Mouse (Mus musculus) yolk sac, embryonic 10.5 days (tissue): Measurements from ENCODE around the gene Vopp1.

Experiments used
- DNase-seq: peaks from one replicate; pipeline ENCODE4 v3.0.0-alpha.2; 2017; ENCODE audit warnings: low spot score

Gene Vopp1

DNA sequence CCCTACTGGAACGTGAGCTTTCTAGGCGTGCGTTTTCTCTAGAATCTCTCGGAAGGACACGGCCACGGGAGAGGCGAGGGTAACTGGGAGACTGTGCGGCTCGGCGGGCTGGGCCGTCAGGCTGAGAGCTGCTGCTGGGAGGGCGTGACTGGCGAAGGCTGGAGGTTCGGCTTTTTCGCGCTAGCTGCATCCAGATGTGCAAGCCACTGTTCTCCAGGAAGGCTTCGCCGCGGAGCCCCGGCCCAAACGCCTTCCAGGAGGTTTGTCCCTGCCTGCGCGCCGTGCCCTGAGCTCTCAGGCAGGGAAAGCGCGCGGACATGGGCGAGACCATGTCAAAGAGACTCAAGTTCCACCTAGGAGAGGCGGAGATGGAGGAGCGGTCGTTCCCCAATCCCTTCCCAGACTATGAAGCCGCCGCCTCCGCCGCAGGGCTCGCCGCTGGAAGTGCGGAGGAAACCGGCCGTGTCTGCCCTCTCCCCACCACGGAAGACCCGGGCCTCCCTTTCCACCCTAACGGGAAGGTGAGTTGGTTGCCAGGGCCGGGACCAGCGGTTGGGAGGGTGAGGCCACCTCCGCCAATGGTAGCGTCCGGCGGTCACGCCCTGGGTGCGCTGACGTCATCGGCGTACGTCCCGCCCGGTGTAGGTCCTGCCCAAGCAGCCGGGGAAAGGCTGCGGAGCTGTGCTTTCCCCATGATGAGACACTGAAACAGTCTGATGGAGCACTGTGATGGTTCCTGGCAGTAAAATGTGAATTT lies 122.0 kb downstream of the Vopp1 start:
- DNase-seq, result peak; percentile 96

GRCm38 (mm10) chr6:57702376-57702742 lies 122.6 kb downstream of the Vopp1 start, which contains the start of gene Lancl2:
TSS of gene Lancl2 (plus strand) at chr6:57702540.
- DNase-seq, result no peak

DNA sequence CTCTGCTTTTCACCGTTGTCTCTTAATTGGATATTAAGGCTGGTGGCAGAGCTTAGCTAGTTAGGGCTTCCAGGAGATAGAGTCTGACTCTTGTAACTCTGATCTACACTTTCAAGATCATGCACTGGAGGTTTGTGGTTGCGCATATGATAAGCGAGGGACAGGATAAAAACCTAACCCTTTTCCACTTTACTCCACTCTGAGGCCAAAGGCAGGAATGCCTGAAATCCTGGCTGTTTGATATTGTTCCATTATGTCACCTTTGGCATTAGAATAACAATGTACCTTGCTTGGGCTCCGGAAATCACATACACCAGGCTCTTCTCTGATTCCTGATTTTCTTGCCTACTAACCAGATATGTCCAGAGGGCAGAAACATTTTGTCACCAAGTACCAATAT lies 123.3 kb downstream of the Vopp1 start:
- no peak for DNase-seq

- no peak for DNase-seq
These were observed 131.8 kb downstream of the Vopp1 start for GRCm38 (mm10) chr6:57693116-57693515.

- peak; percentile 94 for DNase-seq
These were observed 133.3 kb downstream of the Vopp1 start, which contains the start of gene Pyurf for GRCm38 (mm10) chr6:57691467-57692261. TSS of gene Pyurf (minus strand) at chr6:57692078.

DNA sequence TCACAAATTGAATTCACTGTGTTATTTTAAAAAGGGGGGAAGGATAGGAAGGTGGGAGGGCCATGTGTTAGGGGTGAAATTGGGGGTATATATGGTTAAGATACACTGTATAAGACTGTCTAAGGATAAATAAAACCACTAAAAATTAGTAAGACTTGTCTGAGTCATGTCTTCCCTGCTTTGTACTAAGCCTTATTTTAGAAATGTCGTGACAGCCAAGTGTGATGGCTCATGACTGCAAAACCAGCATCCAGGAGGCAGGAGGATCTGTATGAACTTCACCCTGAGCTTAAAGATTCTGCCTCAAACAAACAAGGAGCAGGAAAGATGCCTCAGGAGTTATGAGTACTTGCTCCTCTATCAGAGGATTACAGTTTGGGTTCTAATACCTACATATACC lies 140.8 kb downstream of the Vopp1 start:
- DNase-seq, result no peak
